Mouse (Mus musculus): Measurements from ENCODE around the gene Glul.

DNA sequence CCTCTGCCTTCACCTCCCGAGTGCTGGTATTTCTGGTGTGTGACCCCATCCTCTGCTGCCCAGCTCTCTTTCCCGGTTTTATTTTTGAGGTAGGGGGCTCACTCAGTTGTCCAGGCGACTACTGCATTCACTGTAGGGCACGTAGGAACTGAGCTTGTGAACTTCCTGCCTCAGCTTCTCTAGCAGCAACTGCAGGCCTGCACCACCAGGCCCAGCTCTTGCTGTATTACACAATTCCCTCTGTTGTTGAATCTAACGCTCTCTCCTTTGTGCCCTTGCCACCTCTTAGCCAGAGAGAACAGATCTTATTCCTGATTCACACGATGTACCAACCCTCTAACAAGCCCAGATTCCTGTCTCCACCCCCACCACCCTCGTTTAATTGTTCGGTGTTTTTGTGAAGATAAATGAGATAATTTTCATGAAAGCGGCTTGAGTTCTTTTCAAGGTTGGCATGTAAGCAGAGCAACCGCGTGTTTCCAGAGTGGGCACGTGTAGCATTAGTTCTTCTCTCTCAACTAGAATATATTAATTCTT is 36.2 kb downstream of the Glul start:
- TF ChIP-seq CTCF (IDR thresholded peaks at IDR 0.05; ENCODE audit: low read depth) (no peak), EP300 (optimal IDR thresholded peaks at IDR 0.05) (no peak)

All from stomach, postnatal 0 days (tissue).